Mouse (Mus musculus) lung, adult 2 months (tissue): ENCODE data around the gene Arid1b. TPM values are rescaled to one million over a fixed set of nuclear protein-coding genes. Genes with fewer than 3 reads are reported as not detected.

Experiments used
- DNase-seq: peaks from one replicate; pipeline ENCODE4 v3.0.0; 2022
- H3K4me1 ChIP-seq: fragments of 200-500 bp; 2 replicates; pipeline ENCODE4 v1.6.1; 2011; ENCODE audit warnings: low read length; ENCODE audit not compliant: control insufficient read depth, insufficient read depth
- H3K4me3 ChIP-seq: fragments of 200-500 bp; replicated peaks from 2 replicates; pipeline ENCODE3; 2011; ENCODE audit warnings: low read depth, mild to moderate bottlenecking, control low read depth, low read length; ENCODE audit errors: extremely low read depth
- CTCF ChIP-seq: fragments of 200-500 bp; IDR thresholded peaks from 2 replicates; pipeline ENCODE4 v1.5.1; 2011; ENCODE audit warnings: mild to moderate bottlenecking, low read length, control low read depth; ENCODE audit not compliant: insufficient read depth
- POLR2A ChIP-seq: fragments of 200-500 bp; IDR thresholded peaks from 2 replicates; pipeline ENCODE4 v1.6.1; 2011; ENCODE audit warnings: low read depth, mild to moderate bottlenecking, control low read depth, low read length, borderline replicate concordance; ENCODE audit errors: extremely low read depth
- WGBS: fragments of 180-500 bp; shearing (Covaris S2); methylation state at CpG from one replicate; pipeline ENCODE4 v1.1.7; 2018; 5-methylcytosine and 5-hydroxymethylcytosine counted together
- polyA plus RNA-seq: library from polyadenylated mRNA; depleted of rRNA; stranded (reverse); fragments of >200 nt; gene quantifications from 2 replicates; pipeline ENCODE4 v1.2.3, GENCODE M21; 2012

Arid1b gene
- polyA plus RNA-seq, 1 experiment: 60.1 TPM

- H3K4me3 ChIP-seq: no peak overlapping the region
- no peak for DNase-seq
- peaks cover 7% of the 10 kb centered on the region for H3K4me1 ChIP-seq
- no peak for TF ChIP-seq CTCF
- no peak for TF ChIP-seq POLR2A
- WGBS: 84% methylated on average over 7 of the region's 7 CpGs
Measured at GRCm38 (mm10) chr17:5168640-5169039, 174.5 kb downstream of the Arid1b start.

- WGBS: 92% methylated on average over 12 of the region's 12 CpGs
- no peak for TF ChIP-seq CTCF
- TF ChIP-seq POLR2A: no peak
- H3K4me3 ChIP-seq: no peak overlapping the region
Measured at GRCm38 (mm10) chr17:5170321-5170720, 176.2 kb downstream of the Arid1b start.

DNA sequence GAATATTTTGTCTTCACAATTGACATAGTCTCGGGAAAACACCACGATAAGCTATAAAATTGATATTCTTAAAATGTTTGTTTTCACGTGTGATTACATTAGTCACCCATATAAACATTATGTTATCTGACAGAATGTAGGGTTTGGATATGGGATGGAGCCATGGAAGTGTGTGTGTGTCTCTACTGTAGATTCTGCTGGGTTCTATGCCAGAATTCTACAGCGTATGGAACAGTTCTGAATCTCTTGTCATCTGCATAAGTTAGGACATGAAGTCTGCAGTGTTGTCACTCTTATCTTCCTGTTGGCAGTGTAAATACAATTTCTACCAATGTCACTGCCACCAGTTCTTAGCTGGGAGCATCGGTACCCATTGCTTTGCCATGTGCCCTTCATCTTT lies 177.3 kb downstream of the Arid1b start:
- no peak overlapping the region for H3K4me3 ChIP-seq
- WGBS: 83% methylated on average over 5 of the region's 5 CpGs
- TF ChIP-seq POLR2A (no peak), CTCF (no peak)
- no peak for DNase-seq
- H3K4me1 ChIP-seq: peaks cover 6% of the 10 kb centered on the region

More at GRCm38 (mm10) chr17:5170321-5170720, 176.2 kb downstream of the Arid1b start:
- no peak for DNase-seq
- H3K4me1 ChIP-seq: peaks cover 7% of the 10 kb centered on the region

DNA sequence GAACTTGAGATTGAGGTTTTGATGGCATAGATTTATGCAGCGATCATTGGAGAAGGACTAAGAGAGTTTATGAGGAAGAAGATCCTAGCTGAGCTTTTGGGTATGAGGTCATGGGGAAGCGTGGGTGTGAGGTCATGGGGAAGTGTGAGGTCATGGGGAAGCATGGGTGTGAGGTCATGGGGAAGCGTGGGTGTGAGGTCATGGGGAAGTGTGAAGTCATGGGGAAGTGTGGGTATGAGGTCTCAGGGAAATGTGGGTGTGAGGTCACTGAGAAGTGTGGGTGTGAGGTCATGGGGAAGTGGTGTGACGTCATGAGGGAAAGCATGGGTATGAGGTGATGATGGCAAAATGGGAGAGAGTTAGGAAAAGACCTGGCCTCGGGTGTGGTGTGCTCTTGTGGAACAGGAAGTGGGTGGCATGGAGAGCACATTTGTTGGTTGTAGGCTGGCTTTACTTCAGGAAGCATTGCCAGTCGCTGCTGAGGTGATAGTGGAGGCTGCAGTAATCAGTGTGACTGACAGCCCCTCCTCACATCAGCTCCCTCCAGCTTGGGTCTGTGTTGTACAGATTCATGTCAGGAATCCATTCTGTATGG lies 180.4 kb downstream of the Arid1b start:
- Histone ChIP-seq H3K4me3 (no peak overlapping the region), H3K4me1 (peaks cover 6% of the 10 kb centered on the region)
- no peak for DNase-seq
- TF ChIP-seq POLR2A: no peak
- 62% methylated on average over 6 of the region's 6 CpGs for WGBS

DNA sequence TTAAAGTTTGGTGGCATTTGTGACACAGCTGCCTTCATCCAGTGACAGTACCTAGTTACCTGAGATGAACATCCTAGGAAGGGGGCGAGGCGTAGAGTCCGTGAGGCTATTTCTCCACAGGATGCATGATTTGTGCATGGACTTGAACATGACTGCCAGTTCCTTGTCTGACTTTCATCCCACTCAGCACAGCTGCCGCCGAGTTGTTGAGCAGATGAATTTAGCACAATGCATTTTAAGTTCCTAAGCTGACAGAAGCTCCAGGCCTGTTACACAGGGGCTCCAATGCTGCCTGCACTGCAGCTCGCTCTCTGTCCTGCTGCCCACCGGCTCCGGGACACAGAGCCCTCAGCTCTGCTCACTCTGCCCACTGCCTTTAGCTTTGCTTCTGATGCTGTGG lies 181.4 kb downstream of the Arid1b start:
- peaks cover 7% of the 10 kb centered on the region for H3K4me1 ChIP-seq
- no peak for TF ChIP-seq CTCF
- no peak overlapping the region for H3K4me3 ChIP-seq
- 88% methylated on average over 8 of the region's 8 CpGs for WGBS
- DNase-seq: no peak

DNA sequence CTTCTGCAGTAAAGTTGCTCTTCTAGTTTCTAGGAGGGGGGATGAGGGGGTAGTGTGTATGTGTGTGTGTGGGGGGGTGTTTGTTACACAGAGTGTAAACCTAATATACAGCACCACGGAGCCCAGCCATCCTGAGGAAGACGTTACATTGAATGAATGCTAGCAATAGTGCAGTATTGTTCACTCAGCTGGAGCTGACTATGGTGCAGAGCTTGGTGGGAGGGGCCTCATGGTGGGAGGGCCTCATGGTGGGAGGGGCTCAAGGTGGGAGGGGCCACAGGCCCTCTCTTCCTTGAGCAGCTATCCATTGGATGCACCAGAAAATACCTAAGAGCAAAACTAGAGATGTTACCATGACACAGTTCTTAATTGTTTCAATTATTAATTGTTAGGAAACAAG lies 182.2 kb downstream of the Arid1b start:
- Histone ChIP-seq H3K4me3 (no peak overlapping the region), H3K4me1 (peaks cover 11% of the 10 kb centered on the region)
- DNase-seq: no peak
- WGBS: 77% methylated on average over 2 of the region's 2 CpGs
- no peak for TF ChIP-seq CTCF
- no peak for TF ChIP-seq POLR2A

DNA sequence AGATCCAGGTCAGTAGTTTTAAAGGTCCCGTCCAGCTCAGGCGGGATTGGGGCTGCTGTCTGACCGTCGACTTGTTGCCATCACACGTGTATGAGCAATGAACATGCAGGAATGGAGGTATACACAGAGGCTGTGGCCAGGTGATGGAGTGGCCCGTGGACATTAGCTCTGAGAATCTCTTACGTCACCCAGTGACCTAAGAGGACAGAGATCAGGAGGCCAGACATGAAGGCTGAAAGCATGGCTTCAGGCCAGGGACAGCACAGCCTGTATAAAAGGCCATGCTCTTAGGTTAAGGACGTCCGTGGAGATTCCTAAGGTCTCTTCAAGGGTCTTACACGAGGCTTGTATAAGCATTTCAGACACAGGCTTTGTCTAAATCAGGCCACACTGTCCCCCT lies 184.4 kb downstream of the Arid1b start:
- TF ChIP-seq CTCF (no peak), POLR2A (no peak)
- H3K4me1 ChIP-seq: peaks cover 11% of the 10 kb centered on the region; the same call in 1 of the 2 replicates
- no peak for DNase-seq
- WGBS: 80% methylated on average over 10 of the region's 10 CpGs
- H3K4me3 ChIP-seq: no peak overlapping the region

- TF ChIP-seq CTCF (no peak), POLR2A (no peak)
- no peak for DNase-seq
- 58% methylated on average over 7 of the region's 7 CpGs for WGBS
- H3K4me3 ChIP-seq: no peak overlapping the region
- peaks cover 11% of the 10 kb centered on the region; the same call in 1 of the 2 replicates for H3K4me1 ChIP-seq
Measured at GRCm38 (mm10) chr17:5179004-5179403, 184.9 kb downstream of the Arid1b start.

GRCm38 (mm10) chr17:5179412-5179811 lies 185.3 kb downstream of the Arid1b start:
- WGBS: 63% methylated on average over 5 of the region's 5 CpGs
- TF ChIP-seq POLR2A (no peak), CTCF (no peak)
- H3K4me1 ChIP-seq: peaks cover 11% of the 10 kb centered on the region; the same call in 1 of the 2 replicates
- H3K4me3 ChIP-seq: no peak overlapping the region
- DNase-seq: no peak

GRCm38 (mm10) chr17:5179925-5180525 lies 185.9 kb downstream of the Arid1b start:
- TF ChIP-seq POLR2A: no peak
- TF ChIP-seq CTCF: no peak
- 73% methylated on average over 4 of the region's 4 CpGs for WGBS
- Histone ChIP-seq H3K4me3 (no peak overlapping the region), H3K4me1 (peaks cover 11% of the 10 kb centered on the region; the same call in 1 of the 2 replicates)
- no peak for DNase-seq
